Mouse (Mus musculus): ENCODE measurements around the gene Coq9.
"Not testable (repeated sequence)": the region's sequence is repeated elsewhere in the genome, so short reads cannot be mapped to it uniquely, and the experiment has no call there.

Coq9 gene

GRCm38 (mm10) chr8:94821381-94821780 lies 16.7 kb upstream of the Coq9 start:
- no peak for DNase-seq (ENCODE audit: low spot score in 2 of 2)

- peak in 1 of 2 experiments; percentile 73 for DNase-seq (ENCODE audit: low spot score in 2 of 2)
These were observed 15.2 kb upstream of the Coq9 start for GRCm38 (mm10) chr8:94822637-94823560.

- no peak for DNase-seq (ENCODE audit: low spot score in 2 of 2)
These were observed 13.0 kb upstream of the Coq9 start for GRCm38 (mm10) chr8:94825170-94825569.

- no peak for DNase-seq (ENCODE audit: low spot score in 2 of 2)
These were observed 11.9 kb upstream of the Coq9 start for GRCm38 (mm10) chr8:94826210-94826609.

- DNase-seq (ENCODE audit: low spot score in 2 of 2), result no peak
These were observed 9.8 kb upstream of the Coq9 start for GRCm38 (mm10) chr8:94828284-94828683.

- not testable (repeated sequence) for DNase-seq (ENCODE audit: low spot score in 2 of 2)
These were observed 4.2 kb upstream of the Coq9 start for GRCm38 (mm10) chr8:94833901-94834405.

- not testable (repeated sequence) for DNase-seq (ENCODE audit: low spot score in 2 of 2)
These were observed 2.4 kb upstream of the Coq9 start for GRCm38 (mm10) chr8:94835751-94836150.

GRCm38 (mm10) chr8:94836456-94837240 lies 1.5 kb upstream of the Coq9 start:
- no peak for DNase-seq (ENCODE audit: low spot score in 2 of 2)

GRCm38 (mm10) chr8:94838600-94838999 lies 479 bp downstream of the Coq9 start:
- peak; percentile 81 to 87 for DNase-seq (ENCODE audit: low spot score in 2 of 2)

- DNase-seq (ENCODE audit: low spot score in 2 of 2), result no peak
These were observed 3.1 kb downstream of the Coq9 start for GRCm38 (mm10) chr8:94841183-94841582.

- DNase-seq (ENCODE audit: low spot score in 2 of 2), result no peak
These were observed 11.9 kb downstream of the Coq9 start for GRCm38 (mm10) chr8:94850049-94850448.

GRCm38 (mm10) chr8:94854761-94855160 lies 16.6 kb downstream of the Coq9 start:
- not testable (repeated sequence) for DNase-seq (ENCODE audit: low spot score in 2 of 2)

- DNase-seq (ENCODE audit: low spot score in 2 of 2), result no peak
These were observed 18.9 kb downstream of the Coq9 start for GRCm38 (mm10) chr8:94857011-94857345.

GRCm38 (mm10) chr8:94857346-94858173 lies 19.4 kb downstream of the Coq9 start, which contains the start of gene Polr2c:
TSS of gene Polr2c (plus strand) at chr8:94857450.
- peak; percentile 92 to 95 for DNase-seq (ENCODE audit: low spot score in 2 of 2)

GRCm38 (mm10) chr8:94861352-94861910 lies 23.3 kb downstream of the Coq9 start:
- peak; percentile 61 to 72 for DNase-seq (ENCODE audit: low spot score in 2 of 2)

- peak in 1 of 2 experiments; percentile 36 for DNase-seq (ENCODE audit: low spot score in 2 of 2)
These were observed 24.5 kb downstream of the Coq9 start for GRCm38 (mm10) chr8:94862487-94863220.

GRCm38 (mm10) chr8:94863897-94864673 lies 26.0 kb downstream of the Coq9 start:
- DNase-seq (ENCODE audit: low spot score in 2 of 2), result peak in 1 of 2 experiments; percentile 38

- peak in 1 of 2 experiments; percentile 39 for DNase-seq (ENCODE audit: low spot score in 2 of 2)
These were observed 27.2 kb downstream of the Coq9 start for GRCm38 (mm10) chr8:94865292-94865691.

- DNase-seq (ENCODE audit: low spot score in 2 of 2), result peak in 1 of 2 experiments; percentile 37
These were observed 28.8 kb downstream of the Coq9 start for GRCm38 (mm10) chr8:94866921-94867320.

- peak; percentile 40 for DNase-seq (ENCODE audit: low spot score in 2 of 2)
These were observed 31.0 kb downstream of the Coq9 start for GRCm38 (mm10) chr8:94869146-94869545.
